Mouse (Mus musculus) testis, postnatal 14 days (tissue): ENCODE data around the gene Olfr820.
"Not testable (repeated sequence)": the region's sequence is repeated elsewhere in the genome, so short reads cannot be mapped to it uniquely, and the experiment has no call there.

Source experiments
- DNase-seq: peaks from one replicate; pipeline ENCODE4 v3.0.0; 2021; ENCODE audit warnings: low spot score

Gene Olfr820

GRCm38 (mm10) chr10:130012321-130012720 is at the start of gene Olfr820:
Gene Olfr820 (plus strand): TSS chr10:130012621.
- no peak for DNase-seq

DNA sequence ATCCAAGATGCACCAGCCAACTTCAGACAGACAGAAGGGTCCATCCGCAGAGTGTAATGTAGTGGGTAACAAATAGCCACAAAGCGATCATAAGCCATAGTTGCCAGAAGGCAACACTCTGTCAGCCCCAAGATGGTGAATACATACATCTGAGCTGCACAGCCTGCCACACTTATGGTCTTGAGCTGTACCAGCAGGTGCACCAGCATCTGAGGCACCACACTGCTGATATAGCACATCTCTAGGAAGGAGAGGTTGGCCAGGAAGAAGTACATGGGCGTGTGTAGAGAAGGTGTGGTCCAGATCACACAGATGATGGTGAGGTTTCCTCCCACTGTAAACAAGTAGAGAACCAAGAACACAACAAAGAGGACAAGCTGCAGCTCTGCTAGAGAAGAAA is 46.2 kb upstream of the Olfr820 start:
- DNase-seq = not testable (repeated sequence)

DNA sequence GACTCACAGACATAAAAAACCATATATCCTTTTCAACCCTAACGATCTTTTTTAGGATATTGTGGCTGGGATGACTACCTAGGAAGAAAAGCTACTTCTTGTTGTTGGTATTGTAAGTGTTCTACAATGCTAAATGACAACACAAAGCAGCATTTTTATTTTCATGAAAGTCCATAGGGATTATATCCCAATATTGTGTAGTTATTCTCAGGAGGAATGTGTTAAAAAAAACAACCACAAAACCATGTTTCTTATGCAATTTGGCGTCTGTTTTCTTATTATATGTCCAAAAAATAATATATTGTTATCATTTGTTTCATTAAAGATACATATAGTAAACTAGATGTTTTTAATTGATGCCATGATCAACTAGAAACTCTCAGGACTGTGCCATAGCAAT is 45.3 kb upstream of the Olfr820 start, which contains the start of gene Olfr819:
Gene Olfr819, minus strand, starts transcription at position 101 of the 400 bp plus-strand sequence.
- DNase-seq = not testable (repeated sequence)

DNA sequence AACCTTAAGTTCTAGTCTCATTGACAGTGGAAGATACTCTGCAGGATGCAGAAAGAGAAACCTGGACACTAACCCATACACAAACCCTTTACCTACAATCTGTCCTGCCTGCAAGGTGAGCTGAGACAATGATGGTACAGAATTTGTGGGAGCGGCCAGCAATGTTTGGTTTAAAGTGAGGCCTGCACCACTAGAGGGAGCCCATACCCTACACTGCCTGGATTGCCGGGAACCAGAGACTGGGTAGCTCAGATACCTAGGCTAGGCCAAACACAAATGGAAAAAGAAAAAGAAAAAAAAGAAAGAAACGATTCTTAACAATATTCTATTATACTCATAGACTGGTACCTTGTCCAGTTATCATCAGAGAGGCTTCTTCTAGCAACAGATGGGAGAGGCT is 39.4 kb upstream of the Olfr820 start:
- not testable (repeated sequence) for DNase-seq

GRCm38 (mm10) chr10:129976040-129976439 is 36.4 kb upstream of the Olfr820 start, which contains the start of gene Olfr247:
Gene Olfr247 (minus strand): TSS chr10:129976140.
- DNase-seq = not testable (repeated sequence)

DNA sequence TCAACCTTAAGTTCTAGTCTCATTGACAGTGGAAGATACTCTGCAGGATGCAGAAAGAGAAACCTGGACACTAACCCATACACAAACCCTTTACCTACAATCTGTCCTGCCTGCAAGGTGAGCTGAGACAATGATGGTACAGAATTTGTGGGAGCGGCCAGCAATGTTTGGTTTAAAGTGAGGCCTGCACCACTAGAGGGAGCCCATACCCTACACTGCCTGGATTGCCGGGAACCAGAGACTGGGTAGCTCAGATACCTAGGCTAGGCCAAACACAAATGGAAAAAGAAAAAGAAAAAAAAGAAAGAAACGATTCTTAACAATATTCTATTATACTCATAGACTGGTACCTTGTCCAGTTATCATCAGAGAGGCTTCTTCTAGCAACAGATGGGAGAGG is 30.6 kb upstream of the Olfr820 start:
- not testable (repeated sequence) for DNase-seq

DNA sequence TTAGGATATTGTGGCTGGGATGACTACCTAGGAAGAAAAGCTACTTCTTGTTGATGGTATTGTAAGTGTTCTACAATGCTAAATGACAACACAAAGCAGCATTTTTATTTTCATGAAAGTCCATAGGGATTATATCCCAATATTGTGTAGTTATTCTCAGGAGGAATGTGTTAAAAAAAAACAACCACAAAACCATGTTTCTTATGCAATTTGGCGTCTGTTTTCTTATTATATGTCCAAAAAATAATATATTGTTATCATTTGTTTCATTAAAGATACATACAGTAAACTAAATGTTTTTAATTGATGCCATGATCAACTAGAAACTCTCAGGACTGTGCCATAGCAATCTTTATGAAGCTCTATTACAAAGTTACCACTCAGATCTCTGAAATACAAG is 27.5 kb upstream of the Olfr820 start, which contains the start of gene Gm10310:
Gene Gm10310, minus strand, starts transcription at position 101 of the 400 bp plus-strand sequence.
- DNase-seq = not testable (repeated sequence)

- not testable (repeated sequence) for DNase-seq
These were observed 8.3 kb upstream of the Olfr820 start for GRCm38 (mm10) chr10:130004104-130004503.

DNA sequence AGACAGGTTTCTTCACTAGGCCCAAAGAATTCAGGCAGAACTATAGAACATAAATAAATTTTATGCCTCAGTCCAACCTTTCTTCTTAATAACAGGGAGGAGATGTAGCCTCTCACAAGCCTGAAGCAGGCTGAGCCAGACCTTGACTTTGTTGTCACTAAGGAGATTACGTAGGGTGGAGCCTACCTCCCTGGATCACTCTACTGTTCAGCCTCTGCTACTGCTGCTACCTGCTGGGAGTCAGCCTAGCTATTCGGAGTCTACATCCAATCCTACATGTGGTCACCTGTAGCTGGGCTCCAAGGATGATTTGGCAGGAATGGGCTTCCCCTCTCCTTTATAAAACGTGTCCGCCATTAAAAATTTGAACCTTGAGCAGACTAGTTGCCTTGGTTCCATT is 7.1 kb upstream of the Olfr820 start:
- not testable (repeated sequence) for DNase-seq

GRCm38 (mm10) chr10:130030048-130030447 is 17.6 kb downstream of the Olfr820 start, which contains the start of gene Olfr821:
Gene Olfr821 (plus strand): TSS chr10:130030348.
- no peak for DNase-seq

DNA sequence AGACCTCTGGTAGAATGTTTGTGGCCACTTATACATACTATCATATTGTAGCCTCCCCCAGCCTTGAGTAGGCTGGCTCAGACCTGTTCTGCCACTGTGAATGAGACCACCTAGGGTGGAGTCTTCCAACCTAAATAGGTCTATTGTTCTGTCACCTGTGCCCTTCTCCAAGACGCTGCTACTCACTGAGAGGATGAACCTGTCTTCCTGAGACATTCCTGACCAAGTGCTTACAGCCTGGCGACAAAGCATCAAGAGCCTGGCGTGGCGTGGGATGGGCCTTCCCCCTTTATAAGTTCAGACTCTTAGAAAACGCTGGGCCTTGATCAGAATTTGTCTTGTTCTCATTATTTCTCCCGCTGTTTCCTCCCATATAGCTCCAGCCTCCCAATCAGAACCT is 24.7 kb downstream of the Olfr820 start:
- DNase-seq = no peak
